Mouse (Mus musculus) erythroblast, embryonic 14.5 days (primary cell): ENCODE data around the gene Rasl11a.

Experiments used
- GATA1 ChIP-seq: IDR thresholded peaks from 2 replicates; pipeline ENCODE4 v1.6.1; 2012; ENCODE audit warnings: low read length, inconsistent platforms, mixed read lengths
- TAL1 ChIP-seq: IDR thresholded peaks from 3 replicates; pipeline ENCODE4 v1.6.1; 2012; ENCODE audit warnings: low read length, inconsistent platforms, mixed read lengths

GRCm38 (mm10) chr5:146834959-146835358 lies 9.9 kb upstream of the Rasl11a start:
- TF ChIP-seq TAL1 (no peak), GATA1 (no peak)
